Mouse (Mus musculus): ENCODE results near the gene Fam178b.

Gene Fam178b

GRCm38 (mm10) chr1:36524058-36524457 is 158.9 kb downstream of the Fam178b start:
- DNase-seq (ENCODE audit: low spot score in 2 of 2), result no peak

GRCm38 (mm10) chr1:36523332-36524013 is 159.5 kb downstream of the Fam178b start:
- DNase-seq (ENCODE audit: low spot score in 2 of 2), result no peak

- DNase-seq (ENCODE audit: low spot score in 2 of 2), result no peak
Observed at GRCm38 (mm10) chr1:36522210-36522609, 160.8 kb downstream of the Fam178b start.

- DNase-seq (ENCODE audit: low spot score in 2 of 2), result no peak
Observed at GRCm38 (mm10) chr1:36519626-36520025, 163.4 kb downstream of the Fam178b start.

GRCm38 (mm10) chr1:36518259-36518658 is 164.7 kb downstream of the Fam178b start:
- no peak for DNase-seq (ENCODE audit: low spot score in 2 of 2)

- no peak for DNase-seq (ENCODE audit: low spot score in 2 of 2)
Observed at GRCm38 (mm10) chr1:36513718-36514117, 169.3 kb downstream of the Fam178b start.

- no peak for DNase-seq (ENCODE audit: low spot score in 2 of 2)
Observed at GRCm38 (mm10) chr1:36513310-36513709, 169.7 kb downstream of the Fam178b start.

- DNase-seq (ENCODE audit: low spot score in 2 of 2), result no peak
Observed at GRCm38 (mm10) chr1:36512966-36513280, 170.1 kb downstream of the Fam178b start.
